Mouse (Mus musculus) T-helper 2 cell (primary cell): ENCODE data around the gene Zbtb38.
"Not testable (repeated sequence)": the region's sequence is repeated elsewhere in the genome, so short reads cannot be mapped to it uniquely, and the experiment has no call there.

Experiments
- in situ Hi-C: fragments of 300-600 bp; cut with MboI, MseI; formaldehyde crosslinking; loops from one replicate; pipeline ENCODE4 v1.15.1; 2025; ENCODE audit warnings: high pct_unique_total_duplicates

Zbtb38 gene

DNA sequence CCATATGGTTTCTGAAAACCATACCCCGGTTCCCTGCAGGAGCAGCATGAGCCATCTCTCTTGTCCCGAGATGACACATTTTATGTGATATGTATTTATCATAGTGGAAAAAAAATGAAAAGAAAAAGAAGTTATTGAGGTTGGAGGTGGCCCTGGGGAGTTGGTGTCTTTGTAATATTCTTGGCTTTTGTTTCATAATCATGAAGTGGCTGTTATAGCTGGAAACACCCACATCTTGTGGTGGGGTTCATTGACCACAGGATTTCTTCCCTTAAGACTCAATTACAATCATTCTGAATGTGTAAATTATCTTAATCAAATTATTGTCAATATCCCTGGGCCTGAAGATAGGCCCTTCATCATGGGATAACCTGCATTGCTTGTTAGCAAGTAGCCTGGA lies 107.8 kb downstream of the Zbtb38 start:
- in situ Hi-C loops = no loop called here

DNA sequence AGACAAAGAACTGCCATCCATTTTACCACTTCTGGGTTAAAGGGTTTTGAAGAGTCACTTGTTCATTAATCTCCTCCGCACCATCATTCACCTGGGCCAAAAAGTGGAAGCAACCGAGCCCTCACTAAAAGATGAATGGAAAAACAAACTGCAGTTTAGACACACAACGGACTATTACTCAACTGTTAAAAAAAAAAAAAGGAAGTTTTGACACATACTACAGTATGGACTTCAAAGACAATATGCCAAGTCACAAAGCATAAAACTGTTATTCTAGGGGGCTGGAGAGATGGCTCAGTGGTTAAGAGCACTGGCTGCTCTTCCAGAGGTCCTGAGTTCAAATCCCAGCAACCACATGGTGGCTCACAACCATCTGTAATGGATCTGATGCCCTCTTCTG lies 108.6 kb downstream of the Zbtb38 start:
- in situ Hi-C loops = not testable (repeated sequence)

DNA sequence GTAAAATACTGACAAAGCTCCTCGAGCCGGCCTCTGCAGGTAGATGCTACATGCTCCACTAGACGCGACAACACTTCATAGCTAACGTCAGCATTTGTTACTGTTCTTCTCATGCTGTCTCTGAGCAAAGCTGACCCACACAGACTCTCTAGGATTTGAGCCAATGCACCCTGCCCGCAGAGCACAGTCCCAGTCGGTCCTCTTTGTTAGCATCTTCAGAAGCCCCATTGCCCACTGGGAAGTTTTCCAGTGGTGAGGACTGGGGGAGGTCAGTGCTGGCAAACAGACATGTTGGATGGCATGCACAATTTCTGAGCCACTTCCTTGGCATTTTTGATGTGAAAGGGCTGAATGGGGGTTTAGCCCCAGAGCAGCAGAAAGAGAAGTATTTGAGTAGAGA lies 113.2 kb downstream of the Zbtb38 start:
- in situ Hi-C loops = no loop called here

DNA sequence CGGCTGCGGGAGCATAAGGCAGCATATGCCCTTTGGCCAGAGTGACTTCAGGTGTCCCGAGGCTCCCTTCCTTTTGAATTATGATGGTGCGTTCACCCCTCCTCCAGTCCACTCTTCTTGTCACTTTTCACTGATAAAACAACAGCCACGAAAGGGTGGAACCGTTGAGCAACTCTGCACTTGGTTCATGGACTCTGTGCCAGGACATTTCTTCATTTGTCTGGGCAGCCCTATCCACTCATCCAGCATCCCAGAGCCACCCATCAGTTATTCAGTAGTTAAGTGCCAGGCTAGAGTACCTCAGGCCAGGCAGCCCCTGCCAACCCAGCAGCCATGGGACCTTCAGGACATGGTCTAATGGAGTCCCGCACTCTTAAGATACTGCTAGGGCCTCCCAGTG lies 114.1 kb downstream of the Zbtb38 start:
- in situ Hi-C loops = no loop called here

DNA sequence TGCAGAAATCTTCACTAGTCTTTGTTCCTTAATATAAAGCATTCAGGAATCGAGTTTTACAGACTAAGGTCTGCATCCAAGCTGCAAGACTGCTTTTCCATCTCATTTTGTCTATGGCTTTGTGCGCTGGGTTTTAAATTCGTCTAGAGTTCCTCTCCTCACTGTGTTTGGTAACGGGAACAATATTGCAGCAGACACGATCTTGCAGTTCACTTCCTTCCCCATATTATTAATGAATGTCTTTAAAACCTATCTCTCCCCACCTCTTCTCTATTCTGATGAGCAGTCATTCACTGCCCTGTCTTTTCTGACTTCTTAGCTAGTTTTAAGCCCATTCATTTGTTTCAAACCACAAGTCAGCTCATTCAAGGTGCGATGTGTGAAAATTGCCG lies 115.5 kb downstream of the Zbtb38 start:
- in situ Hi-C loops = no loop called here

DNA sequence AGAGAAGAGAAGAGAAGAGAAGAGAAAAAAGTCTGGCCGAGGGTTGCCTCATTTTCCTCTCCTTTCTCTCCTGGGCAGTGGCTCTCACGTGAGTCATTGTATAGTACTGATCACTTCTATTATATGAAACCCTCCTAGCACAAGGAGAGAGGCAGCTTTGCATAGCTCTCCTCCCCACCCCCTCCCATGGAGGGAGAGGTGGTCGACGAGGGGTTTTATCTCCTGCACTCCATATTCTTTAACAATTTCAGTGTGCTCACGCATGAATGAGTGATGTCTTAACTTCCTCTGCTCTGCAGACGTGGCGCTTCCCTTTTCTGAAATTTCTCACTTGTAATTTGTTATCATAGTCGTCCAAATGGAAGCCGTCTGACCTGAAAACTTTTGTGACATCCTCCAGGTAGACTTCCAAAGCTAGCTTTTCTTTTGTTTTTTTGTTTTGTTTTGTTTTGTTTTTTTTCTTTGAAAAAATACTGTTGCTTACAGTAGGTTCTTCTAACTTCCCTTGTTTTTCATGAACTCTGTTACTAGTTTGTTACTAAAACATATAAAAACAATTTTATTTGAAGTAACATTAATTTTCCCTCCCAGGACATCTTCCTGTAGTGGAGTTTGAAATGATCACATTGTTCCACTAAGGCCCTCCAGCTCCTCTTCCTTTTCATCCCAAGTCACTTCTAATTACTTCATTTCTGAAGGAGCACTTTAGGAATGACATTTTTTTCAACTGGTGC lies 116.0 kb downstream of the Zbtb38 start:
- in situ Hi-C loops = no loop called here

DNA sequence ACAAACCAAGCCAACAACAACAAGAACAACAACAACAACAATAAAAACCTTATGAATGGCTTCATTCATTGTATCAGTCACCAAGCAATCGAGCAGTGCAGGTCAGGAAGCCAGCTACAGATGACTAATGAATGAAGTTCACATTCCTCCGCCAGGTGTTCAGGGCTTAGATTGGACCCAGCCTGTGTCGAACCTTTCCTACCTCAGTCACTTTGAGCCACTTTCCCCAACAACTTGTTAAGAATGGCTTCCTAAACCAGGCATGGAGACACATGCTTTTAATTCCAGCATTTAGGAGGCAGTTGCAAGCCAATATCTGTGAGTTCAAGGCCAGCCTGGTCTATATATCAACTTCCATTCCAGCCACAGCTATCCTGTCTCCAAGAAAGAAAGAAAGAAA lies 116.7 kb downstream of the Zbtb38 start:
- in situ Hi-C loops = no loop called here

DNA sequence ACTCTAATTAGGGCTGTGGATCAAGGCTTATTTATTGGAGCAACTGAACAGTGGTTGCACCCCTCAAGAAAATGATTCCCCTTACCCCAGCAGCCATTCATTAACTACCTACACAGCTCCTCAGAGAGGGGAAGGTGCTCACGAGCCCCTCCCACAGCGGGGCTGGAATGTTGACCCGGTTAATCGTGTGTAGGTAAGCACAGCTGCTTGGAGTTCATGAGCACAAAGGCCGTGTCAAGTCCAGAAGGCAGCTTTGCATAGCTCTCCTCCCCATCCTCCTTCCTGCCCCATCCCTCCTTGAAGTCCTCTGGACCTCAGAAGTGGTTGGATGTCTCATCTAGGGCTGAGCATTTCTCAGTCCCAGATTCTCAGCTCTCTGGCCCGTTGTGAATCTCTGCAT lies 117.5 kb downstream of the Zbtb38 start:
- in situ Hi-C loops = no loop called here

DNA sequence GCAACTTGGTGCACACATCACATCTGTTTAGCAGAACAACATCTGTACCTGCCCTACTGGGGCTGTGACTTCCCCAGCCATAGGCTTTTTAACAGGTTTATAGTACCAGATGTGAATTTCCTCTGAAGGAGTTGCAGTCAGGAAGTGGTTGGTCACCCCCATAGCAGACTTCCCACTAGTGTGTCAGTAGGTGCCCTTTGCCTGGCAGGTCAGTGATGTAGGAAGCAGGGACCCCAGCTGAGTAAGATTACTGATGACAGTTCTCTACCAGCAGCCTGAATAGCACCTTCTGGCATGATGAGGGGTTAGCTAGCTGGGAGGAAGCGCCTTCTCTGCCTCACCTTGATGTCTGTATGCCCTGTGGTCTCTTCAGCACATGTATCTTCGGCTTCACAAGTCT lies 118.9 kb downstream of the Zbtb38 start:
- in situ Hi-C loops = no loop called here
